Mouse (Mus musculus) limb, embryonic 13.5 days (tissue): Measurements from ENCODE around the gene Itga9. TPM values are rescaled to one million over a fixed set of nuclear protein-coding genes. Genes with fewer than 3 reads are reported as not detected.

Source experiments
- ATAC-seq: fragments of 200-750 bp; cut with Nextera tagmentation; 2 replicates; pipeline ENCODE4 v1.8.0; 2017; ENCODE audit warnings: low read depth, moderate number of reproducible peaks, moderate TSS enrichment; ENCODE audit not compliant: low FRiP score
- H3K27ac ChIP-seq: fragments of 300-500 bp; sonication (generic); 2 replicates; pipeline ENCODE4 v1.5.1; 2015; ENCODE audit warnings: inconsistent platforms, mild to moderate bottlenecking, moderate library complexity
- H3K27me3 ChIP-seq: fragments of 300-500 bp; sonication (generic); 2 replicates; pipeline ENCODE4 v1.6.1; 2015; ENCODE audit warnings: mild to moderate bottlenecking, inconsistent platforms
- H3K36me3 ChIP-seq: fragments of 300-500 bp; sonication (generic); 2 replicates; pipeline ENCODE4 v1.6.1; 2015; ENCODE audit warnings: inconsistent platforms, mild to moderate bottlenecking, moderate library complexity
- H3K4me1 ChIP-seq: fragments of 300-500 bp; sonication (generic); 2 replicates; pipeline ENCODE4 v1.6.1; 2015; ENCODE audit warnings: inconsistent platforms
- H3K4me2 ChIP-seq: fragments of 300-500 bp; sonication (generic); replicated peaks from 2 replicates; pipeline ENCODE4 v1.6.1; 2015; ENCODE audit warnings: inconsistent platforms, mild to moderate bottlenecking, moderate library complexity
- H3K4me3 ChIP-seq: fragments of 300-500 bp; sonication (generic); 2 replicates; pipeline ENCODE4 v1.5.1; 2015; ENCODE audit warnings: moderate library complexity, mild to moderate bottlenecking, inconsistent platforms
- H3K9ac ChIP-seq: fragments of 300-500 bp; sonication (generic); 2 replicates; pipeline ENCODE4 v1.6.1; 2015; ENCODE audit warnings: mild to moderate bottlenecking, inconsistent platforms
- H3K9me3 ChIP-seq: fragments of 300-500 bp; sonication (generic); 2 replicates; pipeline ENCODE4 v1.6.1; 2016; ENCODE audit warnings: inconsistent platforms
- WGBS: fragments of 180-500 bp; shearing (Covaris S2); methylation state at CpG from one replicate; pipeline ENCODE4 v1.1.7; 2015; 5-methylcytosine and 5-hydroxymethylcytosine counted together
- polyA plus RNA-seq: library from polyadenylated mRNA; unstranded; fragments of >200 nt; fragmentation: Nextera tagmentation; extraction: Ambion mirVana; gene quantifications from 2 replicates; pipeline ENCODE4 v1.2.1, GENCODE M21; 2015

Gene Itga9
- polyA plus RNA-seq, 1 experiment from 2014 or later = 9.1 TPM

DNA sequence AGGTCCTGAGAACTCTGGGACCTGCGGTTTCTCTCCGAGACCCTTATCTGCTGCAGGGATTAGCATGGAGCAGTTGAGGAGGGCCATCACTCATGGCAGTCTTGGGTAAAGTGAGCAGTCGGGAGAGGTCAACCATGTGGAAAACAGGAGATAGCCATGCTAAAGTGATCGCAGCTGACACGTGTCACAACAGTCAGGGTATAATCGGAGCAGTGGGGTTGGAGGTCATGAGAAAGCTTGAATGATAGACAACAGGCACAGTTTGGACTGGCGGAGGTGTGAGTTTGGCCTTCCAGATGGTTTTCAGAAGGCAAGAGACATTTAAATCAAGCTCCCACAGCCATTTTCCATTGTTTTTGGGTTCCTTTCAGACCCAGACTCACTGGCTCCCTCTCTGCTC lies 53.8 kb downstream of the Itga9 start:
- peaks cover 46% of the 10 kb centered on the region for H3K36me3 ChIP-seq
- H3K9ac ChIP-seq = no peak overlapping the region
- no peak overlapping the region for H3K4me3 ChIP-seq
- H3K4me2 ChIP-seq = no peak overlapping the region
- ATAC-seq = no peak
- no peak overlapping the region for H3K27ac ChIP-seq
- no peaks in the 10 kb centered on the region for H3K4me1 ChIP-seq
- 56% methylated on average over 7 of the region's 7 CpGs for WGBS
- no peaks in the 10 kb centered on the region; the same call in 1 of the 2 replicates for H3K9me3 ChIP-seq
- H3K27me3 ChIP-seq = no peaks in the 10 kb centered on the region

GRCm38 (mm10) chr9:118662026-118662425 lies 55.5 kb downstream of the Itga9 start:
- H3K4me3 ChIP-seq = no peak overlapping the region
- 86% methylated on average over 8 of the region's 8 CpGs for WGBS
- ATAC-seq = no peak
- H3K9me3 ChIP-seq = peaks cover 3% of the 10 kb centered on the region
- H3K9ac ChIP-seq = no peak overlapping the region
- peaks cover 62% of the 10 kb centered on the region for H3K36me3 ChIP-seq
- H3K4me1 ChIP-seq = no peaks in the 10 kb centered on the region
- no peak overlapping the region for H3K4me2 ChIP-seq
- no peak overlapping the region for H3K27ac ChIP-seq
- no peaks in the 10 kb centered on the region for H3K27me3 ChIP-seq

DNA sequence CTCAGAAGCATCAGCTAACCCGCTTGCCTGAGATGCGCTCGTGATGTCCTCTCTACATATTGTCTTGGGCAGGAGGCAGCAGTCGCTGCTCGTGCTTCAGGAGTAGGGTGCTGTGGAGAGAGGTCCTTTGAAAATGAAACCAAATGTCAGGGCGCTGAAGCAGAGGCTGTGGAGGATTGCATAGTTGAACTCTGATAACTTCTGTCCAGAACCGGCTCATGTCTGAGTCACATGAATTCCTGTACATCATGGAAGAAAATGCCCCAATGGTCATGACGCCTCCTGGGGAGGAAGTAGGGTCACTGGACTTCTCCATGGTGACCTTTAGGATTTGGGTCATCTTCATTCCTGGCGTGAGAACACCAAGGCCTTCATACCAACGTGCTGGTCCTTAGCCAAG lies 56.0 kb downstream of the Itga9 start:
- H3K9me3 ChIP-seq = peaks cover 3% of the 10 kb centered on the region
- no peaks in the 10 kb centered on the region for H3K27me3 ChIP-seq
- no peak overlapping the region for H3K4me3 ChIP-seq
- no peaks in the 10 kb centered on the region for H3K4me1 ChIP-seq
- no peak for ATAC-seq
- no peak overlapping the region for H3K9ac ChIP-seq
- H3K27ac ChIP-seq = no peak overlapping the region
- 94% methylated on average over 10 of the region's 10 CpGs for WGBS
- no peak overlapping the region for H3K4me2 ChIP-seq
- H3K36me3 ChIP-seq = peaks cover 63% of the 10 kb centered on the region

- Histone ChIP-seq H3K27me3 (no peaks in the 10 kb centered on the region), H3K27ac (no peak overlapping the region), H3K4me2 (no peak overlapping the region), H3K36me3 (peaks cover 69% of the 10 kb centered on the region), H3K4me3 (no peak overlapping the region), H3K4me1 (no peaks in the 10 kb centered on the region), H3K9me3 (peaks cover 3% of the 10 kb centered on the region), H3K9ac (no peak overlapping the region)
- 82% methylated on average over 6 of the region's 6 CpGs for WGBS
- ATAC-seq = no peak
Observed at GRCm38 (mm10) chr9:118663938-118664337, 57.4 kb downstream of the Itga9 start.

DNA sequence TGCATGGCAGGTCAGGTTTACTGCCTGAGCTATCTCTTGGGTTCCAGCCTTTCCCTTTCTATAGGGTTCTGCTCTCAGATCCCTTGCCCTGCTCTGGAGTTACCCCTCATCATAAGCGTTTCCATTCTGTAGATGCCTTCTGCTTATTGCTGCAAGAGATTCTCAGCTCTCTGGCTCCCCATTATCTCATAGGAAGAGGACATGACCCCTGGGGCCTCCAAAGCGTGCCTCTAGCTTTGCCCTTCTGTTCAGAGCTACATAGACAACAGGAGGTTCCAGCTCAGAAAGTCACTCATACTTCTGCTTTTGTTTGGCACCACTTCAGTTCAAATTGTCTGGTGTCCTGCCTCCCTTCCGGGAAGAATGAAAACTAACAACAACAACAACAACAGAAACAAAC lies 59.6 kb downstream of the Itga9 start:
- no peaks in the 10 kb centered on the region for H3K27me3 ChIP-seq
- no peak overlapping the region for H3K4me3 ChIP-seq
- WGBS = 84% methylated on average over 3 of the region's 3 CpGs
- H3K9ac ChIP-seq = no peak overlapping the region
- peaks cover 13% of the 10 kb centered on the region for H3K9me3 ChIP-seq
- no peak overlapping the region for H3K4me2 ChIP-seq
- ATAC-seq = no peak
- no peak overlapping the region for H3K27ac ChIP-seq
- H3K36me3 ChIP-seq = peaks cover 77% of the 10 kb centered on the region
- H3K4me1 ChIP-seq = no peaks in the 10 kb centered on the region

- no peaks in the 10 kb centered on the region for H3K4me1 ChIP-seq
- no peak overlapping the region for H3K4me2 ChIP-seq
- no peak for ATAC-seq
- 86% methylated on average over 3 of the region's 3 CpGs for WGBS
- H3K9me3 ChIP-seq = peaks cover 17% of the 10 kb centered on the region; the same call in 1 of the 2 replicates
- no peak overlapping the region for H3K4me3 ChIP-seq
- no peaks in the 10 kb centered on the region for H3K27me3 ChIP-seq
- H3K27ac ChIP-seq = no peak overlapping the region
- H3K9ac ChIP-seq = no peak overlapping the region
- peaks cover 73% of the 10 kb centered on the region for H3K36me3 ChIP-seq
Observed at GRCm38 (mm10) chr9:118669696-118670095, 63.2 kb downstream of the Itga9 start.

GRCm38 (mm10) chr9:118674277-118674676 lies 67.8 kb downstream of the Itga9 start:
- Histone ChIP-seq H3K4me3 (no peak overlapping the region), H3K27ac (no peak overlapping the region), H3K9ac (no peak overlapping the region), H3K4me2 (no peak overlapping the region), H3K36me3 (peaks cover 45% of the 10 kb centered on the region), H3K4me1 (peaks cover 32% of the 10 kb centered on the region), H3K27me3 (no peaks in the 10 kb centered on the region), H3K9me3 (peaks cover 13% of the 10 kb centered on the region; the same call in 1 of the 2 replicates)
- WGBS = 76% methylated on average over 12 of the region's 12 CpGs
- ATAC-seq = no peak

DNA sequence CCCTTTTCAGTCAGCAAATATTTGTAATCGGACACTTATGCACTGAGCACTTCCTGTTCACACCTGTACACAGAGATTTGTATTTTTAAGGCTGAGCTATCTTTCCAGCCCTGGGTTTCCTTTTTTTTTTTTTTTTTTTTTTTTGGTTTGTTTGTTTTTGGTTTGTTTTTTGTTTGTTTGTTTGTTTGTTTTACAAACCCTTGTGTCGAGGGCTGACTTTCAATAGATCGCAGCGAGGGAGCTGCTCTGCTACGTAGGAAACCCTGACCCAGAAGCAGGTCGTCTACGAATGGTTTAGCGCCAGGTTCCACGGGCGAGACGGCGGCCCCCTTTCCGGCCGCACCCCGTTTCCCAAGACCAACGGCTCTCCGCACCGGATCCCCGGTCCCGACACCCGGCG lies 68.3 kb downstream of the Itga9 start:
- ATAC-seq = no peak
- no peak overlapping the region for H3K27ac ChIP-seq
- no peak overlapping the region for H3K4me3 ChIP-seq
- no peak overlapping the region for H3K4me2 ChIP-seq
- H3K36me3 ChIP-seq = peaks cover 43% of the 10 kb centered on the region
- H3K4me1 ChIP-seq = peaks cover 32% of the 10 kb centered on the region
- H3K9ac ChIP-seq = no peak overlapping the region
- 88% methylated on average over 20 of the region's 22 CpGs for WGBS
- H3K27me3 ChIP-seq = no peaks in the 10 kb centered on the region
- peaks cover 12% of the 10 kb centered on the region; the same call in 1 of the 2 replicates for H3K9me3 ChIP-seq

- Histone ChIP-seq H3K36me3 (peaks cover 36% of the 10 kb centered on the region), H3K4me3 (no peak overlapping the region), H3K4me1 (peaks cover 32% of the 10 kb centered on the region), H3K9me3 (peaks cover 8% of the 10 kb centered on the region; the same call in 1 of the 2 replicates), H3K4me2 (no peak overlapping the region), H3K27ac (no peak overlapping the region), H3K27me3 (no peaks in the 10 kb centered on the region), H3K9ac (no peak overlapping the region)
- 93% methylated on average over 8 of the region's 8 CpGs for WGBS
- no peak for ATAC-seq
Observed at GRCm38 (mm10) chr9:118675573-118676170, 69.2 kb downstream of the Itga9 start.

DNA sequence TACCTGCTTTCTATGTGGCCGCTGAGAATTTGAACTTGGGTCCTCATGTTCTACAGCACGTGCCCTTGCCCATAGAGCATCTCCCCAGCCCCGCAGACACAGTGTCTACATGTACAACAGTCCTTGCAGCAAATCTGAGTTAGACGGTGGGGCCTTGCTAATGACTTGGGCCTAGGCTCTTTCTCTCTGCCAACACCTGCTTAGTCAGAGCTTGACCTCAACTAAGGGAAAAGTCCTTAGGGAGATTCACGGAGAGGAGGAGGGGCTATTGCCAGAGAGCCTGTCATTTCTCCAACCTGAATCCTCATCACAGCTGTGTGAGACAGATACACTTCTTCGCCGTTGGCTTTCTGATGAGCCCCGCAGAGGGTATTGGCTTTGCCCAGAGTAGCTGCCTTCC lies 70.2 kb downstream of the Itga9 start:
- no peak; the same call in 1 of the 2 replicates for ATAC-seq
- Histone ChIP-seq H3K4me2 (no peak overlapping the region), H3K36me3 (peaks cover 25% of the 10 kb centered on the region), H3K4me1 (peaks cover 32% of the 10 kb centered on the region), H3K27me3 (no peaks in the 10 kb centered on the region), H3K27ac (no peak overlapping the region), H3K9ac (no peak overlapping the region), H3K4me3 (no peak overlapping the region), H3K9me3 (no peaks in the 10 kb centered on the region)
- WGBS = 73% methylated on average over 8 of the region's 8 CpGs

- H3K27ac ChIP-seq = no peak overlapping the region
- no peak for ATAC-seq
- no peak overlapping the region for H3K4me3 ChIP-seq
- H3K4me1 ChIP-seq = peaks cover 32% of the 10 kb centered on the region
- 15% methylated on average over 9 of the region's 9 CpGs for WGBS
- H3K9ac ChIP-seq = no peak overlapping the region
- peaks cover 19% of the 10 kb centered on the region for H3K36me3 ChIP-seq
- no peak overlapping the region for H3K4me2 ChIP-seq
- no peaks in the 10 kb centered on the region for H3K9me3 ChIP-seq
- no peaks in the 10 kb centered on the region for H3K27me3 ChIP-seq
Observed at GRCm38 (mm10) chr9:118677349-118677748, 70.9 kb downstream of the Itga9 start.

DNA sequence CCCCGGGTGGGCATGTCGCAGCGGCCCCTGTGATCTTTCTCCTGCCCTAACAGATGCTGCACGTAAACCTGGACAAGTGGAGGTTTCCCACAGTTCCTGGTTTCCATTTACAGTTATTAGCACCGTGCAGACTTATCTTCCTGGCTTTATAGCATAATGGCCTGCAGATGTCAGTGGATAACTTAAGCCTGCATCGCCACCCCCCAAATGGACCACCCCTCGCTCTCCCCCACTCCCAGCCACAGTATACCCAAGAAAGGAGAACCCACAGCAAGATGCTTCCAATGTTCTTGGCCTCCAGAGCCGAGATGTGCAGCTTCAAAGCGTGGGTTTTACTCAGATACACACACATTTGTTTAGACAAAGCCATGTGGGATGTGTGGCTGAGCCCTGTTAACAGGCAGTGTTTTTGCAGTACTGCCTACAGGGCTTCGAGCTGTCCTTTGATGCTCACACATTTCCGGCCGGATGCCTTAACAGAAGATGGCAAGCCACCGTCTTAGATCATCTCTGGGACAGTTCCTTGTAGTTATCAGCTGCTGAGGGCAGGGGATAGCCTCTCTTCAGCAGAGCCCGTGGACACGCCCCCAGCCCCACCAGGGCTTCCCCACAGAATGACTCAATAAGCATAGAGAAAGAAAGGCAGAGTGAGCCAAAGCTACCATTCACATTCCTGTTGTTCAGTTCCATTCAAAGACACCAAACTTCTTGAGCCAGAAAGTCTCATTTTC lies 71.7 kb downstream of the Itga9 start:
- Histone ChIP-seq H3K4me1 (peaks cover 32% of the 10 kb centered on the region), H3K27me3 (no peaks in the 10 kb centered on the region), H3K9me3 (no peaks in the 10 kb centered on the region), H3K9ac (no peak overlapping the region), H3K36me3 (0 out of 2 replicates have a peak, but pooled peaks cover 13% of the 10 kb centered on the region), H3K4me2 (no peak overlapping the region), H3K4me3 (no peak overlapping the region), H3K27ac (peak overlapping the region; percentile 16; the same call in 1 of the 2 replicates)
- peak; percentile 52; the same call in 1 of the 2 replicates for ATAC-seq
- WGBS = 14% methylated on average over 15 of the region's 15 CpGs
